Mouse (Mus musculus): Measurements from ENCODE around the gene Pnpla7.
"Not testable (repeated sequence)": the region's sequence is repeated elsewhere in the genome, so short reads cannot be mapped to it uniquely, and the experiment has no call there.

Gene Pnpla7

GRCm38 (mm10) chr2:24975704-24976297 is at the start of gene Pnpla7:
Gene Pnpla7 (plus strand): TSS chr2:24976033.
- DNase-seq (ENCODE audit: low read depth, low spot score) = peak; percentile 39

- DNase-seq (ENCODE audit: low read depth, low spot score) = no peak
These were observed 49.4 kb upstream of the Pnpla7 start for GRCm38 (mm10) chr2:24926345-24926964.

GRCm38 (mm10) chr2:24926965-24927358 is 48.9 kb upstream of the Pnpla7 start:
- no peak for DNase-seq (ENCODE audit: low read depth, low spot score)

GRCm38 (mm10) chr2:24927810-24928479 is 47.9 kb upstream of the Pnpla7 start:
- DNase-seq (ENCODE audit: low read depth, low spot score) = no peak

- no peak for DNase-seq (ENCODE audit: low read depth, low spot score)
These were observed 46.7 kb upstream of the Pnpla7 start for GRCm38 (mm10) chr2:24929119-24929518.

GRCm38 (mm10) chr2:24929593-24929992 is 46.2 kb upstream of the Pnpla7 start:
- no peak for DNase-seq (ENCODE audit: low read depth, low spot score)

- DNase-seq (ENCODE audit: low read depth, low spot score) = no peak
These were observed 41.3 kb upstream of the Pnpla7 start for GRCm38 (mm10) chr2:24934441-24934963.

GRCm38 (mm10) chr2:24935057-24935796 is 40.6 kb upstream of the Pnpla7 start, which contains the start of gene Arrdc1:
Gene Arrdc1 (minus strand): TSS chr2:24935252.
- DNase-seq (ENCODE audit: low read depth, low spot score) = peak; percentile 94

- no peak for DNase-seq (ENCODE audit: low read depth, low spot score)
These were observed 33.7 kb upstream of the Pnpla7 start for GRCm38 (mm10) chr2:24942092-24942491.

- DNase-seq (ENCODE audit: low read depth, low spot score) = not testable (repeated sequence)
These were observed 31.5 kb upstream of the Pnpla7 start for GRCm38 (mm10) chr2:24944304-24944703.

GRCm38 (mm10) chr2:24949421-24950188 is 26.2 kb upstream of the Pnpla7 start, which contains the start of gene Zmynd19:
Gene Zmynd19 (plus strand): TSS chr2:24949792.
- DNase-seq (ENCODE audit: low read depth, low spot score) = peak; percentile 89

- DNase-seq (ENCODE audit: low read depth, low spot score) = no peak
These were observed 25.7 kb upstream of the Pnpla7 start for GRCm38 (mm10) chr2:24950189-24950535.

- DNase-seq (ENCODE audit: low read depth, low spot score) = no peak
These were observed 23.2 kb upstream of the Pnpla7 start for GRCm38 (mm10) chr2:24952537-24953055.

- no peak for DNase-seq (ENCODE audit: low read depth, low spot score)
These were observed 14.9 kb upstream of the Pnpla7 start for GRCm38 (mm10) chr2:24960910-24961309.

GRCm38 (mm10) chr2:24962304-24963000 is 13.4 kb upstream of the Pnpla7 start, which contains the start of gene Dph7:
Gene Dph7 (plus strand): TSS chr2:24962400.
- DNase-seq (ENCODE audit: low read depth, low spot score) = peak; percentile 64

GRCm38 (mm10) chr2:24970386-24970785 is 5.4 kb upstream of the Pnpla7 start:
- DNase-seq (ENCODE audit: low read depth, low spot score) = no peak

GRCm38 (mm10) chr2:24974452-24974851 is 1.4 kb upstream of the Pnpla7 start:
- DNase-seq (ENCODE audit: low read depth, low spot score) = not testable (repeated sequence)

- peak; percentile 86 for DNase-seq (ENCODE audit: low read depth, low spot score)
These were observed 728 bp upstream of the Pnpla7 start, which contains the start of gene Mrpl41 for GRCm38 (mm10) chr2:24974906-24975703. Gene Mrpl41 (minus strand): TSS chr2:24975098.

- DNase-seq (ENCODE audit: low read depth, low spot score) = no peak
These were observed 1.1 kb downstream of the Pnpla7 start for GRCm38 (mm10) chr2:24976960-24977359.
